Mouse (Mus musculus): Measurements from ENCODE around the gene Haus4.
A peak's percentile ranks its signal among the peaks of the same experiment; 100 is the strongest.

Gene Haus4

DNA sequence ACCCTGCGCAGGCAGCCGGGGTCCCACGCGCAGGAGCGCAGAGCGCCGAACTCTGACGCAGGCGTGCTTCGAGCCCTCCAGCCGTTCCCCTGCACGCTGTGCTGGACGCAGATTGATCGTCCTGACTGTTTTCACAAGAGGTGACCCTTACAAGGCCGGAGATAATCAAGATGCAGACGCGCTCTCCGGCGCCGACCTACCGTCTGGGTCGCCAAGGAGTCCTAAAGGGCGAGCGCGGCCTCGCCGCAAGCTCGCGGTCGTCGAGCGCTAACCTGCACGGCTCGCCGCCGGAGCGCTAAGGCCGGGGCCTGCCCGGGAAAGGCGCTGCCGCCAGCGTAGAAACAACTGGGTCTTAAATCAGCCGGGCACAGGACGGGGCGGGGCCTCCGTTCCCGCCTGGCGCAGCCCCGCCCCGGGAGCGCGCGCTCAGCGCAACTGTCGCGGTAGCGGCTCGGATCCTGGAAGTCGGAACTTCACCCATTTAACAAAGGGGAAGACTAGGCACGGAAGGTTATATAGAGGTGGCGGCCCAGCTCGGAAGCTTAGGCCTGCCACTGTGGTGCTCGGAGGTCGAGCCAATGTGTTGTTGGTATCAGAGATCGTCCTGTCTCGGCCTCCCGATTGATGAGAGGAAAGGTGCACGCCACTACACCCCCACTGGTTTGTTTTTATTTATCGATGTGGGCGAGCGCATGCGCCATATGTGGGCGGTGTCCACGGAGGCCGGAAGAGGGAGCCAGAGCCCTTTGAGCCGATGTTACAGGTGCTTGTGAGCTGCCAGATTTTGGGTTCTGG lies at the start of gene Haus4:
Gene Haus4, minus strand, starts transcription at position 642 of the 795 bp plus-strand sequence.
- DNase-seq = peak; percentile 87

DNA sequence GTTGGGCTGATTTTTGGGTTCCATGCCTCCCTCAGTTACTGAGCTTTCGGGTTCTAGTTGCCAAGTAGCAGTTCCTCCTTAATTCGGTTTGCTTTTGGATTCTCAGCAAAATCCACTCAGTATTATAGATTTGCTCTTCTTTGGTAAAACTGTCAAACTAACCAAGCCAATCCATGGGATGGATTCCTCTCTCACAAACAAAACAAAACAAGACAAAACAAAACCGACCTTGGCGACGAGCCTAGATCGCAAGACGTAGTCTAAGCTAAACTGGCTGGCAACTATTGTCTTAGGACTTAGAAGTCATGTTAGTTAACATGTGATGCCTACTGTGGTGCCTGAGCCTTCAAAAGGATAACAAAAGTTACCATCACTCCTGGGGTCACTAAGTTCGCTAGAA lies 49.3 kb upstream of the Haus4 start:
- no peak for DNase-seq

DNA sequence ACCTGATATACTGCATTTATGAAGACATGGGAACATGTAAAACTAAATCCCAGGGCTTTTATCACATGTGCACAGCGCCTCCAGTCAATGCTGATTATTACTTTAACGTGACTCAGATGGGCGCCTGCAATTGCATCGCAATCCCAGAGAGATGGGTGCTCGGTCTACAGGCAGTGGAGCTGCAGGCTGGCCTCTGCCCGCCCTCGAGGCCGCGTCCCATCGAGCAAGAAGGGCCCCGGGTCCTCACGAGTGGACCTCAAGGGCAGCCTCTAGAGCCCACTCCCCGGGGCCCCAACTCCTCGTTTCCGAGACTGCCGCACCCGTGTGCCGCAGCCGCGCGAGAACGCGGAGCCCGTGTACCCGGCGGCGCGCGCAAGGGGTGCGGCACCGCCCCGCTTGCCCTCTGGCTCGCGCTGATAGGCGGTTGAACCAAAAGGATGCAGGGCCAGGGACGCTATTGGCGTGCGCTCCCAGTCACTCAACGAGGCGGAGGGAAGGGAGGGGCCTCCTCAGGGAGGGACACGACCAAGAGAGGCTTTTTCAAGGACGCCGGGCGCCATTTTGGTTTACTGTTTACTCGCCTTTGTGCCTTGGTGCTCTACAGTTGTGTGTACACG lies 48.7 kb upstream of the Haus4 start:
- DNase-seq = peak; percentile 97

DNA sequence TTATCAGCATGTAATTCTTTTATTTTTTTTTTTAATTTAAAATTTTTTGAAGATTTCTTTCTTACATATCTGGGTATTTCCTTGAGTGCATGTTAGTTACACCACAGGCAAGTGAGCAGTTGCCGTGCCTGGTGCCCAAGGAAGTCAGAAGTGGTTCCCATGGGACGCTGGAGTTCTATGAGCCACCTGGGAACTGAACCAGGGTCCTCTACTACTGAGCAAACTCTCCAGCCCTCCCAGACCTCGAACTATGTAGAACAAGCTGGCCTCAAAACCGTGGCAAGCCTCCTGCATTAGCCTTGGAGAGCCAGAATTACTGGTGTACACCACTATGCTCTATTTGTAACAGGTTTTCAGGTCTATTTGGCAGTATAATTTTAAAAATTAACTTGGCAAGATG lies 48.2 kb upstream of the Haus4 start:
- DNase-seq = no peak

DNA sequence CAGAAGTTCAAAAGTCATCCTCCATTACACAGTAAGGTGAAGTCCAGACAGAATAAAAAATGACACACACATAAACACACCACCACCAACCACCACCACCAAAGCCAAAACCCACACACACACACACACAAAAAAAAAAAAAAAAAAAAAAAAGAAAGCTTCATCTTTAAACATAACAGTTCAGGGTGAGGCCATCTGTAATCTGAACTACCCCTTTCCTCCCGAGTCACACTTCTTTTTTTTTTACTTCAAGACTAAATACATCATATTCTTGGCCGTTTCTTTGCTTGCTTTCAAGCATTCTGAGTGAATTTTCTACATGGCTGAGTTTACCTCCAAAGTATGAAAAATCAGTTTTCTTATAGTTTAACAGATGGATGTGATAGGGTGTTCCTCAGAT lies 47.2 kb upstream of the Haus4 start:
- DNase-seq = no peak

DNA sequence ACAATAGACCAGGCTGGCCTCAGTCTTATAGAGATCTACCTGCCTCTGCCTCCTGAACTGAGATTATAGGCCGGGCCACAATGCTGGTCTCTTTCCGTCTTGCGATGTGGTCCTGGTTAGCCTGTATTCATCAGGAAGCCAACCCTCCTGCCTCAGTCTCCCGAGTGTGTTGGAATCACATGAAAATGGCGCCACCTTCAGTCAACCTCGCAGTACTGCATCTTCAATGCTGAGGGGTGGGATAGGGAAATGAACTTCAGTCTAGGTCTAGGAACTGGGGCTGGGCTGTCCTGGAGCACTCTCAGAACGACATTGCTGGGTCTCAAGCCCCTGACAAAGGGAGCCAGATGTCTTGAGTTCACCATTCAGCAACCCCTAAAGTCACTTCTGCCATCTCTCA lies 42.7 kb upstream of the Haus4 start:
- DNase-seq = no peak

DNA sequence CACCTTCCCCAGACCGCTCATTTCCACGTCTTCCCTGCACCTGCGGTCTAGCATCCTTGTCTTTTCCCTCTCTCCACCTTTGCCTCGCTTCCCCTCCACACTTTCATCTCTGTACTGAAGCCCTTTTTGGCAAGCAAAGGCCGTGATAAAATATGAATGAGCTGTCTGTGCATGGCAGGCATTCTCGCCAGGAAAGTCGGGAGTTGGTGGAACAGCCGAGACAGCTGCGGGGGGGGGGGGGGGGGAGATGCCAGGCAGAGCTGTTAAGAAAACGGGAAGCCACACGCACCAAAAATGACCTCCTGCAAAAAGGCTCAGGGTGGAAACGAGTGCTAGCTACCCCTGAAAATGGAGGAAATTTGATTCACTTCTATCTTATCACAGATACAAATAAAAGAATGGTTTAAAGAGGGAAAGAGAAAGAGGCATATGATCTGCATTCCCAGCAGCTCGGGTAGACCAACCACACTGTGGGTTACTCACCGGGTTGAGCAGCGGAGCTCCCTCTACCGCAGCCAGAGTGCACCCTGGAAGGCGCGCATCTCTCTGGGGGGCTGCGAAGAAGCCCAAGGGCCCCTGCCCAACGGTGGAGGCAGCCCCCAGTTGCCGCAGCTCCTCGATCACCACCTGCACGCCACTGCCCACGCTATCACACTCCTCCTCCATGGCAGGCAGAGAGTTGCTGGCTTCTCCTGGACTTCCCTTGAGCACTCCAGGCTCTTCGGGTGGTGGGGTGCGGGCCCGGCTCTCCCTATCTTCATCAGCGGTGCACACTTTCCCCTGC lies 40.4 kb upstream of the Haus4 start:
- no peak for DNase-seq

DNA sequence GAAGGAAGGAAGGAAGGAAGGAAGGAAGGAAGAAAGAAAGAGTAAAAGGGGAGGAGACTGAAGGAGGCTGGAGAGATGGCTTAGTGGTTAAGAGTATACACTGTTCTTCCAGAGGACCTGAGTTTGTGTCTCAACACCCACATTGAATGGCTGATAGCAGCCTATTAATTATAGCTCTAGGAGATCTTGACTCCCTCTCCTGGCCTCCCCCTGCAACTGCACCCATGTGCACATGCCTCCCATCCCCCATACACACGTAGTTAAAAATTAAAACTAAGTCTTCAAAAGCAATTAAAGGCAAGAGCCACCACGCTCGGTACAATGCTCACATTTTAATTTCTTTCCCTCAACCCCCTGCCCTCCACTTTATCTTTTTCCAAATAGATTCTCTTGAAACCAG lies 39.6 kb upstream of the Haus4 start:
- DNase-seq = no peak

DNA sequence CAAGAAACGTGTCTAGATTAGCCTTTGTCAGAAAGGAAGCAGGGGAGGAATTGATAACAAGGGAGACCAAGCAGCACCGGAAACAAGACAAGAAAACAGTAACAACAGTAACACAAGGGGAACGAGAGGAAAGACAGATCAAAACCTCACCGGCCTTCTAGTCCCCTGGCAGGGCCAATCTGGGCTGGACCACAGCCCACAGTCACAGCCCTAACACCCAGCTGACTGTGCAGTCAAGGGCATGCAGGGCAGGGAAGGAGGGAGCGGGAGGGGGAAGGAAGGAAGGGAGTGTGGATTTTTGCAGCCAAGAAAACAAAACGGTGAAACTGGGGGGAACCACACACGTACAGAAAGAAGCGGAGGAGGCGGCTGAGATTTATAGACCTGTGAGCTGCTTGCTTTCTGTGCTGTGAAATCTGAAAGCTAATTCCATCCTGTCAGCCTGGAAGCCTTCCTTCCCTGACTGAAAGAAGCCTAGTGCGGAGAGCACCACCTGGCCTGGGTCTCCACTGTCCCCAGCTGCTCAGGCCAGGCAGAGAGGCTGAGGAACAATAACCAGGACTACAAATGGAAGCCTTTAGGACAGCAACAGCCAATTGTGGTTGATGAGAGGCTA lies 38.0 kb upstream of the Haus4 start:
- DNase-seq = peak; percentile 41

DNA sequence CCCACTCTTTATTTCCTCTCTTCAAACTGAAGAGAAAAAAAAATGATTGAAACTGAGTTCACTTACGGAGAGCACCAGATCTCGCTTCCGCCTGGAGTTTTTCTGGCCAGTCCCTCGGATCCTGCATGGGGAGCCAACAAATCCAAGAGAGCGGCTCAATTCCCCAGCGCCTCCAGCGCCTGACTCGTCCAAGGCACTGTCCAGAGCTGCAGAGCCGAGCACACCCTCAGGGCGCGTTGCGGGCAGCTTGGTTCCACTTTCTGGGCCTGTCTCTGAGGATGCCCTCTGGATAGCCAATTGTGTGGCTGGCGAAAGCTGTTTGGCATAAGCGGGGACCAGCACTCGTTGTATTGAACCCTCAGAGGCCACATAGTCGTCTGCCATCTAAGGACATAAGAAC lies 36.6 kb upstream of the Haus4 start:
- DNase-seq = no peak

DNA sequence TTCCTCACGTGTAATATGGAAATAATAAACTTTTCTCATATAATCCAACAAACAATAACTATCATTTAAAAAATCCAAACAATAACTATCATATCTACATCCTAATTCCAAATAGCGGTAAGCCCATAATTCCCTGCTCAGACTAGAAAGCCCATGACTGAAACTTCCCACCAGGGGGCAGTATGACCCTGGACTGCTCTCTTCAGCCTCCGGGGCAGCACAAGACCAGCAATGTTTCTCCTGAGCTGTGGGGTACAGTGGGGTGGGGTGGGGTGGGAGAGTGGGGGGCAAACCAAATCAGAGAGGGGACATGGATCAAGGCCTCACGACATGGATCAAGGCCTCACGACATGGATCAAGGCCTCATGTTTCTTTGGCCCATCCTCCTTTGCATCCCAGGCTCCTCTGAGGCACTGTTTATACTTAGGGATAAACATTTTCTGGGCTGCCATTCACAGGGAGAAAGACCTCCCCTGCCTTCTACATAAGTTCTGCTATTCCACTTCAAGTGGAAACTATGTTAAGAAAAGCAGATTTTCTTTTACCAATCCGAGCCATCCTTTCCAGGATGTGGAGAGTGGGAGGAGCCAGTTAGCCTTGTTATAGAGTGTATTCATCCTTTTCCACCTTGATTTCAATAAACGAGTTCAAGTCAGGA lies 29.4 kb upstream of the Haus4 start:
- peak; percentile 71 for DNase-seq

DNA sequence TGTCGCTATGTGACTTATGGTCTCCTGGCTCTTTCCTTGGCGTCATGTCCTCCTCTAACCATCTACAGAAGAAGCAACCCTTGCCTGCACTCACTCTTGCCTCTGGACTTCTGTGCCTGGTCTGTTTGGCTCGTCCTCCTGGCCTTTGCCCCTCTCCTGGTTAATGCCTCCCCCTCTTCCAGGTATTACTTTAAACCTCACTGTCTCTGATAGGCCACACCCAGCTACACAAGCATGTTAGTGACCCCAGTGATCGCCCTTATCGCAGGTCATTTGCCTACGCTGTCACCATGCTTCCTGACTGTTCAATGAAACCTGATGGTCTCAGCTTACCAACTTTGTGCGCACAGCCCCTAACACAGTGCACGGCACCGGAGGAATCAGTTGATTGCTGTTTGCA lies 28.1 kb upstream of the Haus4 start:
- peak; percentile 56 for DNase-seq

DNA sequence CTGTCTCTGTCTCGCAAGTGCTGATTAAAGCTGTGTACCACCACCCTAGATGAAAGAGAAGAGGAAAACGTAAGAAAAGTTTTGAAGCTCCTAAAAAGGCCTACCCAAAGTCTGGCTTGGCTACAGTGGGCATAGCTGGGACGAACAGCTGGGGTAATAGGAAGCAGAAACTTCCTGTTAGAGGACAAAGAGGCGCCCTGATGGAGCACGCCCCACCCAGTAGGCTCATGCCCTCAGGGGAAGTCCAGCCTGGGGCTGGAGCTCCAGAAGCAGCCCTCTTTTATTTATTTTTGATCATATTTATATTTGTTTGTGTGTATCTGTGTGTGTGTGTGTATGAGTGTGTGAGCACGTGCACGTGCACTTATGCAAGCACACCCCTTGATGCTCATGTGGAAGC lies 25.2 kb upstream of the Haus4 start:
- no peak for DNase-seq

DNA sequence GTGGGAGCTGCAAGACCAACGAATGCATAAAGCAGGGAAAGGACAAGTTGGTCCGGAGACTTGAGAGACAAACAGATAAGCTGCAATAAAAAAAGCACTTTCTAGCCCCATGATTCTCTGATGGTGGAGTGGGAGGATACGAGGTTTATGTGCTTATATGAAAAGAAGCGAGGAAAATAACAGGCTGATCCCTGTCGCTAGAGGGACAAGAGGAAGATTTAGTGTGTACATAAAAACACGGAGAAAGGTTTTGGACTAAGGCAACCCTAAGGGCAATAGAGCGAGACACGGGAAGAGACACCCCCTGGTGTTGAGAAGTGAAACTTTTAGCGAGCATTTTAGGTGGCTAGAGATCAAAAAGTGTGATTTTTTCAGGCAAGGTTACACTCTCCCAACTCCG lies 23.6 kb upstream of the Haus4 start:
- DNase-seq = peak; percentile 69

DNA sequence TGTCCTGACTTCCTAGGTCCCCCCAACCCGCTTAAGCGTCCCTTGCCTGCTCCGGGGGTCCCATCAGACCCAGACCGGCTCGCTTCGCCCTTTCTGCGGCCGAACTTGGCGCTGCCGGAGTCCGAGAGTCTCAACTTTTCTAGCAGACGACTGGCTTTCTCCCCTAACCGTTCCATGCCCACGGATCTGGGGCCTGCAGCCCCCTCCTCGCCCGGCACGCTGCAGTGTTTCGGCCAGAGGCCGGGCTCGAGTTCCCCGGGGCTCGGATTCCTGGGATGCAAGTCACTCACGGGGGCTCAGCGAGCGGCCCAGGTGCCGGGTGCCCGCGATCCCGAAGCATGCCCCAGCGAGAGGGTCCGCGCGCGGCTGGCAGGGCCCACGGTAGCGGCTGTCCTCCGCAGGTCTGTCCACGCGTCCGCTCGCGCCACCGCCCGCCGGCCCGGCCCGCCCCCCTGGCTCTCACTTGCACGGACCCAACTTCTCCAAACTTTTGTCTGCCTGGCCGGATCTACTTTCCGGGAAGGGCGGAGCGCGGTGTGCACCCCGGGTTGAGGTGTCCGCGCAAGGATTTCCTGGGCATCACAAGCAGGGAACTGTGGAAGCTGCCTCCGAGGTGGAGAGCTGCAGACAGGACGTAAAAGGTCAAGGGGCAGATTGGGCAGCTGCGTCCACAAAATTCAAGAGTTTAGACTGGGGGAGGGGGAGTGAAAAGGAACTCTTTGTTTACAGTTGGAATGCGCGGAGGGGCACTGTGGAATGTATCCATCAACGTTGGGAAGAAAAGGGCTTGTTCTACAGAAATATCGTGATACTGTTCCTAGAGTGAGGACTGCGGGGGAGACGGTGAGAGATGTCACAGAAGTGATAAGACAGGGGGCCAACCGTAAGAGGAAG lies 22.9 kb upstream of the Haus4 start, which contains the start of gene Ajuba:
Gene Ajuba, minus strand, starts transcription at position 470 of the 894 bp plus-strand sequence.
- peak; percentile 94 for DNase-seq

DNA sequence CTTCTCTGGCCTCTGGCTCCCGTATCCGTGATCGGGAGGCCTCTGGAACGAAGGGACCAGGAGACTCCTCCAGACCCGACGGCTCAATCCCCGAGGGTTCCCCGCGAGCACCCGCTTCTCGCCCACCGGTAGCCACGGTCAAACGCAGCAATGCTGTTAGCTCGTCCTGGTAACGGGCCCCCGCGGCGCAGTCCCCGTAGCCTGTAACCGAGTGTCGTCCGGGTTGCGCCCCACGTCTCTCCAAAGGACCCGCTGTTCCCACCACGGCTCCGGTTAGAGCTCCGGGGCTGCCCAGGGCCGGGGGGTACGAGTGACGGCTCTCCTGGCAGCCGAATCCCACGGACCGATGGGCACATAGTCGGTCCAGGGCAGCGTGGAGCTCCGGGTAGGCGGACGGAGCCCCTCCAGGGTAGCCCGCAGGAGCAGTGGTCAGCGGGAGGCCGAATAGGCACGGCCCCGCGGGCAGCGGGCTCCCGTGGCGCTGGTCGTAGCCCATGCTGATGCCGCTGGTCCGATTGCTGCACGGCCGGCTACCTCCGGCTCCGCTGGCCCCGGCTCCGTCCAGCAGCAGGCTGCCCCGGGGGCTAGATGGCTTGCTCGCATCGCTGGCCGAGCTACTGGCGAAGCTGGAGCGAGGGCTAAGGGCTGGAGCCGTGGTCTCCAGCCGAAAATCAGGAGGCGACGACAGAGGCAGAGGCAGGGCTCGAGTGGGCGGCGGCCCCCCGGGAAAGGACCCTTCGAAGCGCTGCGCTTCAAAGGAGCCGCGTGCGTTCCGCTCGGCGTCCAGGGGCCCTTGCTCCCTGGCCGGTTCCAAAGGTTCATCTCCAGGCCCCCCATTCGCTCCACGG lies 22.0 kb upstream of the Haus4 start:
- peak; percentile 43 for DNase-seq

DNA sequence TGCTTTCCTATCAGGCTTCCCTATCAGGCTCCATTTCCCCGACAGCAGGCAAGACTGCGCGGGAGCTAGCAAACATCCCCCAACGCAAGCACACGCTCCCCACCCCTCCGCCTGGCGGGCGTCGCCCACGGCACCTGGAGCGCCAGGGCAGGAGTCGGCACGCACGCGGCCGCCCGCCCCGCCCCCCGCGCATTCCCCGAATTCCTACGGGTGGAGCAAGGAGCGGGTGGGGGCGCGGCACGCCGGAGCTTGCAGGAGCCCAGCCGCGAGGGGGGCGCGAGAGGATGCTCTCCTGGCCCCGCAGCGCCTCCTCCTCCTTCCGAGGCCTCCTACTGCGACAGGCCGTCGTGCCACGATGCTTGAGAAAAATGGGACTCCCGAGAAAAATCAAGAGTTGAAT lies 21.2 kb upstream of the Haus4 start:
- DNase-seq = peak; percentile 83

DNA sequence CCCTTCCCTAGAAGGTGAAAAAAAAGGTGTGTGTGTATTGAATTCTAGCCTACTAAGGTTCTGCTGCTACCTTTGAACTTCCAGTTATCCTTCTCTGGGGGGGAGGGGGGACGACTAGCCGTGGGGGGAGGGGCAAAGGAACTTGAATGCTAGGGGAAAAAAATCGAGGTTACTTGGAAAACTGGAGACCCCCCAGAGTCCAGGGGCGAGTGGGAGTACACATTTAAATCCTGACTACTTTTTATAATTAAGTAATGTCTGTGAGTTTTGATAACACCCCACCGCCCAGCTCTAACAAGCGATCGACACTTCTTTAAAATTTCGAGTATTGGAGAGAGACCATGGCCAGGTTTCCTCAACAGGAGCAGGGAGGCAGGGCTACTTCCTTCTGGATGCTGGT lies 20.6 kb upstream of the Haus4 start:
- DNase-seq = no peak

DNA sequence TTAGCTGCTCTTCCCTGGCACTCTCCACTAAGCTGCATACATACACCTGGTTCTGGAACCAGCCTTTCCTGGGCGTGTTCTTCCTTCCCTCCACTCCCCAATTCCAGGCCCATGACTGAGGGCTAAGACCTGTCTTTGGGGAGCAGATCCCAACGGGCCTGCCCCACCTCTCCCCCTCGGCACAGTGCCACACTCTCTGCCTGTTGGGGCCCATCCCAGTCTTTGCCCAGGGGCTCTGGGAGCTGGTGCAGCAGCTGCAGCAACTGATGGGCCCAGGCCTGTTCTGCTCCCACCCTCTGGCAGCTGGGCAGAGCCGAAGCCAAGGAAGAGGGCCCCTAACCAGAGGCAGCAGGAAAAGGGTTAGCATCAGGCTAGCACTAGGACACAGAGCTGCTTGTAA lies 19.8 kb upstream of the Haus4 start:
- DNase-seq = no peak

All from kidney, adult 9 months (tissue).